Mouse (Mus musculus) liver, embryonic 14.5 days (tissue): ENCODE results near the gene Aqp2.

Source experiments
- CTCF ChIP-seq: IDR thresholded peaks from 2 replicates; pipeline ENCODE4 v1.5.1; 2016; ENCODE audit warnings: antibody characterized with exemption, low read depth, control low read depth
- EP300 ChIP-seq: IDR thresholded peaks from 2 replicates; pipeline ENCODE4 v1.6.1; 2016; ENCODE audit warnings: antibody characterized with exemption, low read depth

GRCm38 (mm10) chr15:99615246-99615645, 36.4 kb downstream of the Aqp2 start:
- no peak for TF ChIP-seq CTCF
- TF ChIP-seq EP300: no peak
